ENCODE assay signal across 9 mouse cellular contexts in genomic region chr7:45456721-45457203, GRCm38 (mm10). TPM values are rescaled to one million over a fixed set of nuclear protein-coding genes. Genes with fewer than 3 reads are reported as not detected.
DNase-seq lines count a peak whose midpoint lies in the region; ATAC-seq and TF ChIP-seq lines count a peak whose summit lies in the region.
"Had no signal": no experiment of that assay in that cellular context is flagged by ENCODE, and none has a peak within 500 bp of the region (broad histone marks: within the 10 kb centered on the region; RNA-seq: fewer than 3 reads in every experiment).

No protein-coding gene starts in this region.

- no peaks in the 10 kb centered on the region for H3K27me3 ChIP-seq in kidney, adult 2 months (replicated peaks; ENCODE audit: control insufficient read depth, insufficient read depth, low read length)
- H3K27me3 ChIP-seq in hindbrain, embryonic 15.5 days = no peaks in the 10 kb centered on the region
- H3K27me3 ChIP-seq in midbrain, embryonic 15.5 days (replicated peaks) = no peaks in the 10 kb centered on the region
- no peaks in the 10 kb centered on the region for H3K27me3 ChIP-seq in cerebellum, adult 2 months (ENCODE audit: control insufficient read depth, insufficient read depth, low read length)

- TF ChIP-seq POLR2A in kidney, adult 2 months (IDR thresholded peaks at IDR 0.05; ENCODE audit: low read depth, low read length) = no peak
- no peak for TF ChIP-seq POLR2A in cerebellum, adult 2 months (IDR thresholded peaks at IDR 0.05; ENCODE audit: borderline replicate concordance, insufficient read depth, low read length)

- H3K9ac ChIP-seq in hindbrain, embryonic 15.5 days = peak overlapping the region; percentile 86; the same call in 1 of the 2 replicates
- H3K9ac ChIP-seq in midbrain, embryonic 15.5 days = no peak overlapping the region

- no peak for TF ChIP-seq CTCF in kidney, adult 2 months (conservative IDR thresholded peaks at IDR 0.05; ENCODE audit: insufficient read depth, insufficient read length, low read depth, low read length)
- TF ChIP-seq CTCF in cerebellum, adult 2 months (IDR thresholded peaks at IDR 0.05; ENCODE audit: borderline replicate concordance, insufficient read depth, low read depth, low read length) = no peak

- peaks cover 16% of the 10 kb centered on the region for H3K4me1 ChIP-seq in kidney, adult 2 months (ENCODE audit: control insufficient read depth, insufficient read depth, low read length)
- H3K4me1 ChIP-seq in hindbrain, embryonic 15.5 days (replicated peaks) = peaks cover 39% of the 10 kb centered on the region
- H3K4me1 ChIP-seq in midbrain, embryonic 15.5 days = peaks cover 35% of the 10 kb centered on the region
- H3K4me1 ChIP-seq in cerebellum, adult 2 months (ENCODE audit: control insufficient read depth, insufficient read depth, low read length) = peaks cover 11% of the 10 kb centered on the region

- H3K36me3 ChIP-seq in kidney, adult 2 months (ENCODE audit: control insufficient read depth, insufficient read depth, low read length) = peaks cover 11% of the 10 kb centered on the region
- H3K36me3 ChIP-seq in hindbrain, embryonic 15.5 days = peaks cover 33% of the 10 kb centered on the region
- H3K36me3 ChIP-seq in midbrain, embryonic 15.5 days (replicated peaks) = peaks cover 10% of the 10 kb centered on the region

- 25% methylated on average over 9 of the region's 9 CpGs for WGBS in kidney, adult 2 months
- 49% methylated on average over 9 of the region's 9 CpGs for WGBS in hindbrain, embryonic 15.5 days
- WGBS in midbrain, embryonic 15.5 days = 53% methylated on average over 9 of the region's 9 CpGs
- WGBS in cerebellum, adult 2 months = 49% methylated on average over 9 of the region's 9 CpGs

- H3K4me3 ChIP-seq in kidney, adult 2 months (ENCODE audit: insufficient read depth, low read depth, low read length) = no peak overlapping the region
- peak overlapping the region; percentile 77 for H3K4me3 ChIP-seq in hindbrain, embryonic 15.5 days
- peak overlapping the region; percentile 83 for H3K4me3 ChIP-seq in midbrain, embryonic 15.5 days
- no peak overlapping the region for H3K4me3 ChIP-seq in cerebellum, adult 2 months (replicated peaks; ENCODE audit: insufficient read depth, low read depth, low read length)

- no peak for DNase-seq in kidney, adult 2 months
- DNase-seq in kidney, postnatal 25 days = no peak
- peak; percentile 49 for DNase-seq in NIH3T3 (ENCODE audit: low read depth)
- no peak for DNase-seq in cerebellum, adult 2 months
- no peak for DNase-seq in thymus, postnatal 0 days (ENCODE audit: low spot score)
- DNase-seq in adrenal gland, adult 18-20 months (ENCODE audit: low spot score in 2 of 2) = no peak

- no peak for ATAC-seq in hindbrain, embryonic 15.5 days (ENCODE audit: low FRiP score, low read depth)
- no peak for ATAC-seq in midbrain, embryonic 15.5 days (replicated peaks)

- H3K27ac ChIP-seq in kidney, adult 2 months (ENCODE audit: insufficient read depth, low read depth, low read length) = peak overlapping the region; percentile 34
- H3K27ac ChIP-seq in hindbrain, embryonic 15.5 days (replicated peaks) = peak overlapping the region; percentile 95
- H3K27ac ChIP-seq in midbrain, embryonic 15.5 days = 0 out of 2 replicates have a peak overlapping the region, but pooled peaks have one; percentile 14
- H3K27ac ChIP-seq in cerebellum, adult 2 months (ENCODE audit: insufficient read depth, low read length) = no peak overlapping the region

- H3K9me3 ChIP-seq in hindbrain, embryonic 15.5 days = no peaks in the 10 kb centered on the region
- H3K9me3 ChIP-seq in midbrain, embryonic 15.5 days = no peaks in the 10 kb centered on the region

- peak overlapping the region; percentile 87 for H3K4me2 ChIP-seq in hindbrain, embryonic 15.5 days
- H3K4me2 ChIP-seq in midbrain, embryonic 15.5 days = peak overlapping the region; percentile 70; the same call in 1 of the 2 replicates

RNA-seq across cellular contexts. Expression of gene Ftl1, which starts 2.9 kb away (rescaled TPM):
- polyA plus RNA-seq in kidney, adult 2 months (2012; rRNA removed) = 6,932 and 8,155 TPM in 2 replicates
- polyA plus RNA-seq in hindbrain, embryonic 15.5 days (2015; fragmentation: Nextera tagmentation; extraction: Ambion mirVana) = 5,657 and 5,762 TPM in 2 replicates
- polyA plus RNA-seq in midbrain, embryonic 15.5 days (2015; fragmentation: Nextera tagmentation; extraction: Ambion mirVana) = 6,021 and 6,209 TPM in 2 replicates
- 463 and 480 TPM in 2 replicates for polyA plus RNA-seq in cerebellum, adult 2 months (2012; rRNA removed)
- polyA plus RNA-seq in thymus, postnatal 0 days (2015; fragmentation: Nextera tagmentation; extraction: Ambion mirVana) = 3,702 and 3,772 TPM in 2 replicates
- total RNA-seq in adrenal gland, adult 18-20 months (2021) = 1,000 to 10,000 TPM; 1,437 to 1,911 TPM

RNA-seq across cellular contexts. Expression of gene Bax, which starts 9.9 kb away (rescaled TPM):
- 104 and 112 TPM in 2 replicates for polyA plus RNA-seq in kidney, adult 2 months (2012; rRNA removed)
- polyA plus RNA-seq in hindbrain, embryonic 15.5 days (2015; fragmentation: Nextera tagmentation; extraction: Ambion mirVana) = 245 and 250 TPM in 2 replicates
- polyA plus RNA-seq in midbrain, embryonic 15.5 days (2015; fragmentation: Nextera tagmentation; extraction: Ambion mirVana) = 257 and 261 TPM in 2 replicates
- polyA plus RNA-seq in cerebellum, adult 2 months (2012; rRNA removed) = 102 and 103 TPM in 2 replicates
- polyA plus RNA-seq in thymus, postnatal 0 days (2015; fragmentation: Nextera tagmentation; extraction: Ambion mirVana) = 177 and 178 TPM in 2 replicates
- 10 to 100 TPM; 58.2 to 64.3 TPM for total RNA-seq in adrenal gland, adult 18-20 months (2021)

RNA-seq across cellular contexts. Expression of gene Ruvbl2, which starts 18.9 kb away (rescaled TPM):
- 36.3 and 42.7 TPM in 2 replicates for polyA plus RNA-seq in kidney, adult 2 months (2012; rRNA removed)
- 108 and 110 TPM in 2 replicates for polyA plus RNA-seq in hindbrain, embryonic 15.5 days (2015; fragmentation: Nextera tagmentation; extraction: Ambion mirVana)
- 107 and 117 TPM in 2 replicates for polyA plus RNA-seq in midbrain, embryonic 15.5 days (2015; fragmentation: Nextera tagmentation; extraction: Ambion mirVana)
- 56.8 TPM in 2 replicates for polyA plus RNA-seq in cerebellum, adult 2 months (2012; rRNA removed)
- 129 and 143 TPM in 2 replicates for polyA plus RNA-seq in thymus, postnatal 0 days (2015; fragmentation: Nextera tagmentation; extraction: Ambion mirVana)
- total RNA-seq in adrenal gland, adult 18-20 months (2021) = 10 to 100 TPM; 41.9 to 43.3 TPM

RNA-seq across cellular contexts. Expression of gene Gys1, which starts 22.1 kb away (rescaled TPM):
- polyA plus RNA-seq in kidney, adult 2 months (2012; rRNA removed) = 57.4 and 61.2 TPM in 2 replicates
- polyA plus RNA-seq in hindbrain, embryonic 15.5 days (2015; fragmentation: Nextera tagmentation; extraction: Ambion mirVana) = 23.4 and 25.1 TPM in 2 replicates
- 21.0 and 22.7 TPM in 2 replicates for polyA plus RNA-seq in midbrain, embryonic 15.5 days (2015; fragmentation: Nextera tagmentation; extraction: Ambion mirVana)
- 24.4 and 24.8 TPM in 2 replicates for polyA plus RNA-seq in cerebellum, adult 2 months (2012; rRNA removed)
- 9.4 and 10.5 TPM in 2 replicates for polyA plus RNA-seq in thymus, postnatal 0 days (2015; fragmentation: Nextera tagmentation; extraction: Ambion mirVana)
- total RNA-seq in adrenal gland, adult 18-20 months (2021) = 10 to 100 TPM; 40.4 to 61.6 TPM

RNA-seq across cellular contexts. Expression of gene Tulp2, which starts 24.9 kb away (rescaled TPM):
- 0.20 and 0.46 TPM in 2 replicates for polyA plus RNA-seq in kidney, adult 2 months (2012; rRNA removed)
- polyA plus RNA-seq in hindbrain, embryonic 15.5 days (2015; fragmentation: Nextera tagmentation; extraction: Ambion mirVana) = 0.13 and 0.30 TPM in 2 replicates
- polyA plus RNA-seq in midbrain, embryonic 15.5 days (2015; fragmentation: Nextera tagmentation; extraction: Ambion mirVana) = 0.08 and 0.23 TPM in 2 replicates
- 0.10 TPM in 1 of 2 replicates, not detected in the other for polyA plus RNA-seq in cerebellum, adult 2 months (2012; rRNA removed)
- polyA plus RNA-seq in thymus, postnatal 0 days (2015; fragmentation: Nextera tagmentation; extraction: Ambion mirVana) = 2.6 and 2.8 TPM in 2 replicates
- total RNA-seq in adrenal gland, adult 18-20 months (2021) = 1 to 10 TPM in 1 of 2 experiments, under 1 TPM in 1; 0.66 to 2.6 TPM
- total RNA-seq: gastrocnemius, adult 18-20 months had no signal

Comparison
In these comparisons a context has a peak if more than half of its experiments do, and no peak if none do; other contexts are left out.
1. H3K4me3 ChIP-seq: peak in hindbrain, embryonic 15.5 days (single experiment) and midbrain, embryonic 15.5 days (single experiment); none in kidney, adult 2 months (single experiment) and cerebellum, adult 2 months (single experiment).